Mouse (Mus musculus): ENCODE measurements around the gene Aldh1l1. TPM values are rescaled to one million over a fixed set of nuclear protein-coding genes. Genes with fewer than 3 reads are reported as not detected.

Gene Aldh1l1
- under 1 TPM in 2 of 3 experiments, not detected in 1; 0.34 to 0.77 TPM for polyA plus RNA-seq (2017; shearing (Covaris generic))

GRCm38 (mm10) chr6:90486176-90486921 is at the start of gene Aldh1l1:
Gene Aldh1l1, plus strand, starts transcription at chr6:90486427.
- no peak for ATAC-seq

- ATAC-seq, result no peak
Measured at GRCm38 (mm10) chr6:90437041-90437440, 49.2 kb upstream of the Aldh1l1 start.

- no peak for ATAC-seq
Measured at GRCm38 (mm10) chr6:90446883-90447282, 39.3 kb upstream of the Aldh1l1 start.

GRCm38 (mm10) chr6:90450179-90450578 is 36.0 kb upstream of the Aldh1l1 start:
- ATAC-seq, result no peak

- no peak for ATAC-seq
Measured at GRCm38 (mm10) chr6:90450697-90451096, 35.5 kb upstream of the Aldh1l1 start.

- no peak for ATAC-seq
Measured at GRCm38 (mm10) chr6:90451512-90451911, 34.7 kb upstream of the Aldh1l1 start.

- no peak for ATAC-seq
Measured at GRCm38 (mm10) chr6:90452603-90453002, 33.6 kb upstream of the Aldh1l1 start.

- ATAC-seq, result no peak
Measured at GRCm38 (mm10) chr6:90453751-90454150, 32.5 kb upstream of the Aldh1l1 start.

- ATAC-seq, result no peak
Measured at GRCm38 (mm10) chr6:90457421-90457820, 28.8 kb upstream of the Aldh1l1 start.

GRCm38 (mm10) chr6:90461181-90461580 is 25.0 kb upstream of the Aldh1l1 start:
- ATAC-seq, result no peak

GRCm38 (mm10) chr6:90461771-90462170 is 24.5 kb upstream of the Aldh1l1 start:
- ATAC-seq, result no peak

- no peak for ATAC-seq
Measured at GRCm38 (mm10) chr6:90462181-90462706, 24.0 kb upstream of the Aldh1l1 start, which contains the start of gene Klf15. Gene Klf15, plus strand, starts transcription at chr6:90462576.

- no peak for ATAC-seq
Measured at GRCm38 (mm10) chr6:90462841-90463227, 23.4 kb upstream of the Aldh1l1 start.

GRCm38 (mm10) chr6:90463228-90463862 is 22.9 kb upstream of the Aldh1l1 start:
- no peak for ATAC-seq

- ATAC-seq, result no peak
Measured at GRCm38 (mm10) chr6:90463890-90464421, 22.3 kb upstream of the Aldh1l1 start.

- no peak for ATAC-seq
Measured at GRCm38 (mm10) chr6:90465028-90465640, 21.1 kb upstream of the Aldh1l1 start.

GRCm38 (mm10) chr6:90466079-90466478 is 20.1 kb upstream of the Aldh1l1 start:
- ATAC-seq, result no peak

- no peak for ATAC-seq
Measured at GRCm38 (mm10) chr6:90466847-90467410, 19.3 kb upstream of the Aldh1l1 start.

GRCm38 (mm10) chr6:90468216-90468615 is 18.0 kb upstream of the Aldh1l1 start:
- ATAC-seq, result no peak

- ATAC-seq, result no peak
Measured at GRCm38 (mm10) chr6:90469041-90469440, 17.2 kb upstream of the Aldh1l1 start.

- ATAC-seq, result no peak
Measured at GRCm38 (mm10) chr6:90470255-90470654, 16.0 kb upstream of the Aldh1l1 start.

GRCm38 (mm10) chr6:90470947-90471541 is 15.2 kb upstream of the Aldh1l1 start:
- no peak for ATAC-seq
